Mouse (Mus musculus): Measurements from ENCODE around the gene Gm21985.

Gene Gm21985

GRCm38 (mm10) chr2:112332051-112332898 lies 66.2 kb downstream of the Gm21985 start:
- no peak for DNase-seq (ENCODE audit: low read depth)

DNA sequence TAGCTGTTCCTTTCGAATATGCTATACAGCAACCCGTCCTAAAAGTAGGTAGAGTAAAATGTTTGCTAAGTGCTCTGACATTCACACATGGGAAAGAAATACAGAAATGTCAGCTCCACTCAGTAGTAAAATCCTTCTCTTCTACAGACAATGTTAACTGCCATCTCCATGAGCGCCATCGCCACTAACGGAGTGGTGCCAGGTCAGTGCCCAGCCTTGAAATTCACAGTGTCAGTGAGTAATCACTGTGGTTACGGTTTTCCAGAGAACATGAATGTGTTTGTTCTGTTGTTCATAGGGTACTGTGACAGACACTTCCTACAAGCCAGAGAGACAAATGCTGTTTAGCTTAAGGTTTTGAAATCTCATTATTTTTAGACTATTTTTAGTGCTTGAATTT lies 71.1 kb downstream of the Gm21985 start:
- DNase-seq (ENCODE audit: low read depth) = no peak

- DNase-seq (ENCODE audit: low read depth) = no peak
Observed at GRCm38 (mm10) chr2:112339736-112340135, 73.6 kb downstream of the Gm21985 start.

DNA sequence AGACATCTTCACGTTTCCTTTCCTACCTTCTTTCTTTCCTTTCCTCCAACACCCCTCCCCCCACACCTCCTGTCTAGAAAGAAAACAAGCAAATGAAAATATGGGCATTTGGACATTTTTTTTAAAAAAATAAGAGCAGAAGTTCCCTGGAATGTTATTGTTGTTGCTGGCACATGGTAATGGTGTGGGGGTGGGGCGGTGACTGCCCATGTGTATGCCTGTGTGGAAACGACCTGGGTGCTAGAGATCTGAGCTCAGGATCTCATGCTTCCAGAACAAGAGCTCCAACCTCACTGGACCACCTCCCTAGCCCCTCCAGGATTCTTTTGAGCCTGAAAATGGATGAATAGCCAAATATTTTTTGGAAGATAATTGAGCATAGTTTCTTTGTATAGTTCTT lies 75.0 kb downstream of the Gm21985 start:
- DNase-seq (ENCODE audit: low read depth) = no peak

DNA sequence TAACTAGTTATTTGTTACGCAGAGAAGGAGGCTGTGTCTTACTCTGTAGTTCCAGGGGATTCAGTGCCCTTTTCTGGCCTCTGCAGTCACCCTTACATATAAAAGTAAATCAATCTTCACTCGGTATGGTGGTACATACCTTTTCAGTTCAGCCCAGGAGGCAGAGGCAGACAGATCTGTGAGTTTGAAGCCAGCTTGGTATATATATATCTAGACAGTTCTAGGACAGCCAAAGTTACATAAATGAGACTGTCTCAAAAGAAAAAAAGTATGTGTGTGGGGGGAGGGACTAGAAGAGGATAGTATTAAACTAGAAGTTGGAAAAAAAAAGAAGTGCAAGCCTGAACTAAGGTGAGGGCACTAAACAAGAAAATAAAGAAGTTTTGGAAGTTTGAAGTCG lies 82.1 kb downstream of the Gm21985 start:
- no peak for DNase-seq (ENCODE audit: low read depth)

- no peak for DNase-seq (ENCODE audit: low read depth)
Observed at GRCm38 (mm10) chr2:112353685-112354455, 87.8 kb downstream of the Gm21985 start.

DNA sequence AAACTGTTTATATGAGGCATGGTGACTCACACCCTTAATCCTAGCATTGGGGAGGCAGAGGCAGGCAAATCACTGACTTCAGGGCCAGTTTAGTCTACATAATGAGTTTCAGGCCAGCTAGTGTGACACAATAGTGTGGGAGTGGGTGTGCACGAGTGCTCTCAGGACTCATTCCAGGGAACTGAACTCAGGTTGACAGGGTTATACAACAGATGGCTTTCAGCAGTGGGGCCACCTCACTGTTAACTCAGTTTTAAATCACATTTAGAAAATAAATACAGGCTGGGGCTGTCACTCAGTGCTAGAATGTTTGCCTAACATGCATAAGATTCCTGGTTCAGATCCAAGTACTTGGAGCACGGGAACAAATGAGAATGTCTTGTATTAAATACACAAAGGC lies 93.5 kb downstream of the Gm21985 start:
- DNase-seq (ENCODE audit: low read depth) = no peak

- DNase-seq (ENCODE audit: low read depth) = no peak
Observed at GRCm38 (mm10) chr2:112360012-112360780, 94.1 kb downstream of the Gm21985 start.

- DNase-seq (ENCODE audit: low read depth) = no peak
Observed at GRCm38 (mm10) chr2:112360781-112361169, 94.7 kb downstream of the Gm21985 start.

DNA sequence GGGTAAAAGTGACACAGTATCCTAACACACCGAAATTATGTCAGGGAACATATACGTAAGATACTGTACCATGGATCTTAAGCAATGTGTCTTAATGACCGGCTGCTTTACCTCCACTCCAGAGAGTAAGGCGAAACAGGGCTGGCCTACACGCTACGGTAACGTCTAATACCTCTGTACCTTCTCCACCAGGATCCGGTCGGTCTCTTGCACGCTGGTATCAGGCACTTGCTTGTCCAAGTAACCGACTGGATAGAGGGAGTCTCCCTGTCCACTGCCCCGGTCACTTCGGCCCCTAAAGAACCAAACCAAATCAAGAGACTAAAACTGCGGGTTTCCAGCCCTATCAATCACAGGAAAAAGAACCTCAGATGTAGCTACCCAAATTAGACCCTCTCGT lies 101.1 kb downstream of the Gm21985 start:
- no peak for DNase-seq (ENCODE audit: low read depth)

DNA sequence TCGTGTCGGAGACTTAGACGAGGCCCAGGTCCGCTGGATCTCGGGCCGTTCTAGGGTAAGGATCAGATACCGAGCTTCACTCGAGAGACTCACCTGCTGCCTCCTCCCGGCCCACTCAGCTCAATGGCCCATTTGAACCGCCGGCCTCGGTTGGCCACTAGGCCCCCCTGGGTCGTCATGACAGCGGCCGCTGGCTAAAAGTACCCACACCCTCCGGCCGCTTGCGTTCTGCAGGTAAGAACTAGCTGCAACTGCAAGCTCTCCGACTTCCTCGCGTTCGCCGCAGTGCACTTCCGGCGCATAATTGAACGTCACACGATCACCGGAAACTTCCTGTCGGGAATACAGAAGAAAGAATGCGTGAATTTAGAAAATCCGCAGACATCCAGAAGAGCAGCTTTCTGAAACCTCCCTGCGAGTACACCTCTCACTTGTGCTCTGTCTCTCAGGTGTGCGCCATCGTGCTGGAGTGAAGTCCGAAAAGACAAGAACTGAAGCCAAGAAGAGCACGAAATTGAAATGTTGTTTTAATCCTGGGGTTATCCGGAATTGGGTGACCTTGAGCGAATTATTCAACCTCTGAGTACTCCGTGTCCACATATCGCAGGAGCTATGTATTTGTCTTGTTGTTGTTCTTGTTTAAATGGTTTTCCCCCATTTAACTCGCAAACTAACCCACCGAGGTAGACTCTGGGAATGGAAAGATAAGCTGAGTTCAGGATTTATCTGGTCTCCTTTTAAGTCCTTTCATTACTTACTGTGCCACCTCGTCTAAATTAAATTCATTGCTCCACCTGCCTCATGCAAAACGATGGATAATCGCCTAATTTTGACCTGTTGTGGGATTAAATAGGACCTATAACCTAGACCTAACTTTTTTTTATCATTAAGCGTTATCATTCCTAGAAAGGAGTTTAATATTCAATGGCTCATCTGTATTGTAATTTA lies 101.9 kb downstream of the Gm21985 start, which contains the start of gene Emc4:
Gene Emc4 (minus strand): TSS at position 302 of the 948 bp plus-strand sequence.
- DNase-seq (ENCODE audit: low read depth) = peak; percentile 89

DNA sequence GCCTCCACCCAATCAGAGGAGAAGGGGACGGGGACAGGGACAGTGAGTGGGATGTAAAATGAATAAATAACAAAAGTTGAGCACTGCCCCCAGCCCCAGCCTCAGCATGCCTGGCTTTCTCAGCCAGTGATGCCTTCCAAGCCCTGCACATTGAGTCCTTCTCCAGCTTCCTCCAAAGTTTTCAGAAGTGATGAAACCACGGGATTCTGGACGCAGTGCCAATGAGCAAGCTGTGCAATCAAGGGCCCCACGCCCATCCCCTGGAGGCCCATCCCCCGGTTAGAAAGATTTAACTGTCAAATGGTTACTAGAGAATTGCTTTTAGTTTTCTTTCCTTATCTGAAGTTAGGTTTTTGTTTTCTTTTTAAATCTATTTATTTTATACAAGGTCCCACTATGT lies 103.8 kb downstream of the Gm21985 start:
- DNase-seq (ENCODE audit: low read depth) = no peak

DNA sequence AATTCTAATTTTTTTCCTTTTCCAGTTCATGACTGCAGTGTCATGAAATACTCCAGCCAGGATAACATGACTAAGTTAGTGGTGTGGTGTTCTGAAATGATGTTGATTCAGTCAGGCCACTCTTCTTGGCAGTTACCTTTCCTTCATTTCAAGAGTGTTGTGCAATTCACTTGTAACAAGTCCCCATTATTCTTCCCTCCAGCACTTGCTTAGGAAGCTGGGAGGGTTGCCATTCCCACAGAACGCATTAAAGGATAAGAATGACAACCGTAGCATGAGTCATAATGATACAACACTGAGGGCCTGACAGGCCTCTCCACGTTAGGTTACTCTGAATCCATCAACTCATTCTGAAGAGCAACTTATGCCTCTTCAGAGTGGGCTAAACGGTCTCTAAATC lies 107.0 kb downstream of the Gm21985 start:
- no peak for DNase-seq (ENCODE audit: low read depth)

GRCm38 (mm10) chr2:112374610-112375009 lies 108.5 kb downstream of the Gm21985 start:
- no peak for DNase-seq (ENCODE audit: low read depth)

GRCm38 (mm10) chr2:112378973-112379898 lies 113.1 kb downstream of the Gm21985 start, which contains the start of gene Katnbl1:
TSS of gene Katnbl1 (plus strand) at chr2:112379211.
- DNase-seq (ENCODE audit: low read depth) = peak; percentile 90

DNA sequence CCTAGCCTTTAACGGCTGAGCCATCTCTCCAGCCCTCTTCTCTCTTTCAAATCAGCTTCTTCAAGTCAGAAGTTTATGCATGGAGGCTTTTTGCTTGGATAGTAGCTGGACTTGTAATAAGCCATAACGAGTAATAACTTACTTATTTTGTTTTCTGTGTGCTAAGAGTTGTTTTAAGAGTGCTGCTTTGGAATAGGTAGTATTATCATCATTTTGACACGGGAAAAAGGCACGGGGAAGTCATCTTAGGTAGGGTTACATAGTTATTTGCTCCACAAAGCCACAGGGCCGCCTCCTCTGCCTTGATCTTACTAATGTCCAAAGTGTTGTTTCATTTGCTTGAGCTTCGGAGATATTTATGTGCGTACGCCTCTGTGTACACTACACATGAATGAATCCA lies 114.0 kb downstream of the Gm21985 start:
- DNase-seq (ENCODE audit: low read depth) = no peak

GRCm38 (mm10) chr2:112381219-112381618 lies 115.1 kb downstream of the Gm21985 start:
- DNase-seq (ENCODE audit: low read depth) = no peak

DNA sequence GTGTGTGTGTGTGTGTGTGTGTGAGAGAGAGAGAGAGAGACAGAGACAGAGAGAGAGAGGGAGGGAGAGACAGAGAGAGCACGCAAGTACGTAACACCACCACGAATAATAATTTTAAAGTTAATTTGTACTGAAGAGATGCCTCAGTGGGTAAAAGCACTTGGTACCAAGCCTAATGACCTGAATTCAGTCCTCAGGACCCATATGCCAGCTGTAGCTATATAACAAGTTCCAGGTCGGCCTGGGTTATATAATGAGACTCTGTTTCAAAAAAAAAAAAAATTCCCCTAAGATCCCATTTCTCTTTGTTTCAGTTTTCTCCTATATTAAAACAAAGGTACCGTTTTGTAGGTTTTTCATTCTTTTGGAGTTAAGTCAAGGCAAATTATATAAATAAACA lies 124.7 kb downstream of the Gm21985 start:
- no peak for DNase-seq (ENCODE audit: low read depth)

GRCm38 (mm10) chr2:112391346-112392000 lies 125.4 kb downstream of the Gm21985 start:
- DNase-seq (ENCODE audit: low read depth) = no peak

GRCm38 (mm10) chr2:112392689-112393088 lies 126.6 kb downstream of the Gm21985 start:
- DNase-seq (ENCODE audit: low read depth) = no peak

Data from c-Kit-positive CD71-negative TER-119-negative erythroid progenitor cells, embryonic 14.5 days (primary cell).